Comparison of ENCODE assay signal across 31 mouse cellular contexts in genomic region chr10:78174474-78174873, GRCm38 (mm10).
"Had no signal": no experiment of that assay in that cellular context is flagged by ENCODE, and none has a peak within 500 bp of the region (broad histone marks: within the 10 kb centered on the region; RNA-seq: fewer than 3 reads in every experiment).

No protein-coding gene starts in this region.

- H3K4me1 ChIP-seq: limb, embryonic 12.5 days had no signal

- H3K4me3 ChIP-seq: left cerebral cortex, adult 2 months; limb, embryonic 10.5 days; limb, embryonic 12.5 days; limb, embryonic 13.5 days; limb, embryonic 15.5 days; liver, embryonic 12.5 days; liver, embryonic 13.5 days; liver, embryonic 15.5 days; lung, embryonic 15.5 days; megakaryocyte, embryonic 14.5 days; midbrain, embryonic 10.5 days; midbrain, embryonic 12.5 days; midbrain, embryonic 15.5 days; myocyte; neural tube, embryonic 12.5 days had no signal

- H3K27me3 ChIP-seq: limb, embryonic 12.5 days; limb, embryonic 13.5 days; limb, embryonic 15.5 days; liver, embryonic 12.5 days; liver, embryonic 13.5 days; liver, embryonic 15.5 days; lung, embryonic 15.5 days; megakaryocyte, embryonic 14.5 days; midbrain, embryonic 12.5 days; midbrain, embryonic 15.5 days; neural tube, embryonic 12.5 days had no signal

- H3K9ac ChIP-seq: limb, embryonic 12.5 days; limb, embryonic 13.5 days; limb, embryonic 15.5 days; liver, embryonic 12.5 days; liver, embryonic 13.5 days; liver, embryonic 14.5 days; liver, embryonic 15.5 days; liver, postnatal 0 days; lung, embryonic 14.5 days; lung, embryonic 15.5 days; midbrain, embryonic 12.5 days; midbrain, embryonic 15.5 days; neural tube, embryonic 12.5 days had no signal

- ATAC-seq: liver, embryonic 12.5 days; liver, postnatal 0 days; lung, postnatal 0 days; midbrain, embryonic 15.5 days; midbrain, embryonic 16.5 days had no signal

- H3K4me2 ChIP-seq: limb, embryonic 12.5 days; limb, embryonic 13.5 days; limb, embryonic 15.5 days; liver, embryonic 11.5 days; liver, embryonic 12.5 days; liver, embryonic 13.5 days; liver, embryonic 15.5 days; lung, embryonic 14.5 days; lung, embryonic 15.5 days; midbrain, embryonic 12.5 days; midbrain, embryonic 15.5 days; neural tube, embryonic 12.5 days had no signal

- H3K27ac ChIP-seq: left cerebral cortex, adult 2 months; limb, embryonic 10.5 days; limb, embryonic 12.5 days; limb, embryonic 13.5 days; limb, embryonic 15.5 days; liver, embryonic 12.5 days; liver, embryonic 13.5 days; liver, embryonic 14.5 days; liver, embryonic 15.5 days; lung, embryonic 15.5 days; macrophage; midbrain, embryonic 10.5 days; midbrain, embryonic 12.5 days; midbrain, embryonic 15.5 days; neural tube, embryonic 12.5 days had no signal

- H3K9me3 ChIP-seq: limb, embryonic 10.5 days; limb, embryonic 12.5 days; limb, embryonic 13.5 days; limb, embryonic 15.5 days; liver, embryonic 12.5 days; liver, embryonic 13.5 days; liver, embryonic 15.5 days; lung, embryonic 15.5 days; megakaryocyte, embryonic 14.5 days; midbrain, embryonic 10.5 days; midbrain, embryonic 12.5 days; midbrain, embryonic 15.5 days; neural tube, embryonic 12.5 days had no signal

- DNase-seq: left cerebral cortex, postnatal 4 days; liver; liver, embryonic 13.5 days; liver, postnatal 0 days; lung, adult 18-20 months; lung, adult 2 months; lung, embryonic 14.5 days; lung, postnatal 10 days; lung, postnatal 14 days; lung, postnatal 36 days; lung, postnatal 4 days; midbrain, embryonic 14.5 days had no signal
